Mouse (Mus musculus): ENCODE data around the gene Gm20431. TPM values are rescaled to one million over a fixed set of nuclear protein-coding genes. Genes with fewer than 3 reads are reported as not detected.

Gene Gm20431
- polyA plus RNA-seq, 1 experiment from 2014 or later: 10.5 TPM

DNA sequence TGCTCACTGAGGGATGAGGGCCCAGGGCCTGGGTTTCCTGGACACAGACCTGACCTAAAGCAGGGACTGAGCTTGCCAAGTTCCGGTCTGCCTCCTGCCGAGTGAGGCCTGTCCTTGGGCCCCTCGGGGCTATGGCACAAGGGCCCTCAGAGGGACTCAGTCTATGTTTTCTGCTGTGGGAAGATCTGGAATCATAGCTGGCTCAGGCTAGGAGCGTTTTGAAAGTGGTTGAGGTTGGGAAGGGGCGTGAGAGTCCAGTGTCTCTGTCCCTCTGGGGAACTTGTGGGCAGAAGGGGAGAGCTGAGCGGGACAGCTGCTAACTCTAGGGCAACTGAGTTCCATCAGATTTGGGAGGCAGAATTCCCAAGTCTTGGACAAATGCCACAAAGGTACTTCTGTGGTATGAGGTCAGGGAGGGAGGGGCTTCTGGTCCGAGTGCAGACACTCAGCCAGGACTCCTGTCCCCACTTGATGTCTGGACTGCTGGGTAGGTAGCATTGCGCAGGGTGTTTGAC lies 60.8 kb downstream of the Gm20431 start:
- Histone ChIP-seq H3K36me3 (replicated peaks) (no peaks in the 10 kb centered on the region), H3K4me1 (peaks cover 7% of the 10 kb centered on the region; the same call in 1 of the 2 replicates), H3K4me3 (no peak overlapping the region), H3K27ac (no peak overlapping the region), H3K9me3 (no peaks in the 10 kb centered on the region), H3K27me3 (replicated peaks) (no peaks in the 10 kb centered on the region), H3K4me2 (no peak overlapping the region), H3K9ac (no peak overlapping the region)
- 78% methylated on average over 8 of the region's 8 CpGs for WGBS
- no peak for ATAC-seq (replicated peaks)

DNA sequence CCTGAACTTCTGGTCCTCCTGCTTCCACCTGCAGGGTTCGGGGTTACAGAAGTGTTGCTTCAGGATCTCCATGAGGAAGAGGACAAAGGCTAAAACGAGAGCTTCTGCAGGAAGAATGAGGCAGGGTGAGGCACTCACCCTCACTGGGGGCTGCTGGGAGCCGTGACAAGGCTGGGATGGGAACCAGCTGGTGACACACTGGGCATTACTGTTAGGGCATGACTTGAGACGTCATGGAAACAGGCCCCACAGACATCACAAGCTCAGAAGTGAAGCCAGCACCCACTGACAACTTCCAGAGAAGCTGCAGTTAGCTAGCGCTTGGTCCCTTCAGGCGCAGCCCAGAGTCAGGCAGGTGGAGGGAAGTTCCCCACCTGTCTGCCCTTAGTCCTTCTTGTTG lies 61.4 kb downstream of the Gm20431 start:
- peaks cover 7% of the 10 kb centered on the region; the same call in 1 of the 2 replicates for H3K4me1 ChIP-seq
- 73% methylated on average over 6 of the region's 6 CpGs for WGBS
- H3K4me2 ChIP-seq: no peak overlapping the region
- H3K27me3 ChIP-seq (replicated peaks): no peaks in the 10 kb centered on the region
- ATAC-seq (replicated peaks): no peak
- H3K9me3 ChIP-seq: no peaks in the 10 kb centered on the region
- no peak overlapping the region for H3K4me3 ChIP-seq
- no peak overlapping the region for H3K27ac ChIP-seq
- no peak overlapping the region for H3K9ac ChIP-seq
- no peaks in the 10 kb centered on the region for H3K36me3 ChIP-seq (replicated peaks)

DNA sequence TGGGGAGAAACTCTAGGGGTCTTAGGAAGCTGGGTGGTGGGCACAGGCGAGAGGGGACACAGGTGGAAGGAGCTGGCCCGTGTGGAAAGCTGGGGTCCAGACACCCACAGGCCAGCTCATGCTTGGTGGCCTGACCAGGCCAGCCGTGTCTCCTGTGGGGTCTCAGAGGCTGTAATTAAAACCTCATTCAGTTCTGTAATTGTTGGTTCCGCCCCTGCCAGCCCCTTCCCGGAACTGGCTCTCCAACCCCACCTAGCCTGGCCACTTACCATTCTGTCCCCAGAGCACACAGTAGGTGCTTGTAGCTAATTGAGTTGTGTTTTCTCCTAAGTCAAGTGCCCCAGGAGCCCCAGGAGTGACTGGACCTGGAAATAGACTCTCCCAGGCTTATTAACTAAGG lies 62.1 kb downstream of the Gm20431 start:
- Histone ChIP-seq H3K9ac (no peak overlapping the region), H3K9me3 (no peaks in the 10 kb centered on the region), H3K27me3 (replicated peaks) (no peaks in the 10 kb centered on the region), H3K36me3 (replicated peaks) (no peaks in the 10 kb centered on the region), H3K4me1 (peaks cover 7% of the 10 kb centered on the region; the same call in 1 of the 2 replicates), H3K4me3 (no peak overlapping the region), H3K27ac (no peak overlapping the region), H3K4me2 (no peak overlapping the region)
- ATAC-seq (replicated peaks): no peak
- 75% methylated on average over 5 of the region's 5 CpGs for WGBS

DNA sequence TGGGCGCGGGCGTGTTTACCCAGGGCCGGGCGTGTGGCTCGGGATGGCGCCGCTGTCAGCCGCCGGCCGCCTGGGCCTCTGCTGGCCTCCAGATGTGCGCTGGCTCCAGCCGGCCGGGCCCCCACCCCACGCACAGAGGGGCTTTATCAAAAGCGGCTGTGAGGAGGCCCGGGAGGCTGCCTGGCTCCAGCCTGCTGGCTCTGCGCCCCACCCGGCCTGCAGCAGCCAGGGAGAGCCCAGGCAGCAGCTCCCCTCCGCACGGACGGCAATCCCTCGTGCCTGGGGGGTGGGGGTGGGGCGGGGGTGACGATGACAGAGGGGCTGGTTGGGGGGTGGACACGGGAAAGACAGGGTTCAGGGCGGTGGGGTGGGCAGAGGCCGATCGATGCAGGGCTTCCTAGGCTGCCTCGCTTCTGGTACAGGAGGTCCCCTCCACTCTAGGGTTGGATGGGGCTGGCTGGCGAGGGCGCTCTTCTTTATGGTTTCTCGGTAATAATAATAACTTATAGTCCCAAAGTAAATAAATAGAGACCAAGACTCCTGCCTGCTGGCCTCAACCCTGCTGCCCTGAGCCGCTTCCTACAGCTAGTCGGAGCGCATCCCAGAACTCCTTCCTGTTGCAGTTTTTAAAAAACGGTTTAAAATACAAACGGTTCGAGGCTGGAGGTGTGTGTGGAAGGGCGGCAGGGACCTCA lies 63.7 kb downstream of the Gm20431 start:
- H3K36me3 ChIP-seq (replicated peaks): no peaks in the 10 kb centered on the region
- ATAC-seq (replicated peaks): peak; percentile 27; the same call in 1 of the 2 replicates
- no peaks in the 10 kb centered on the region for H3K27me3 ChIP-seq (replicated peaks)
- no peak overlapping the region for H3K4me3 ChIP-seq
- no peak overlapping the region; the same call in 1 of the 2 replicates for H3K9ac ChIP-seq
- WGBS: 30% methylated on average over 40 of the region's 40 CpGs
- peak overlapping the region; percentile 38 for H3K4me2 ChIP-seq
- H3K9me3 ChIP-seq: no peaks in the 10 kb centered on the region
- peaks cover 7% of the 10 kb centered on the region; the same call in 1 of the 2 replicates for H3K4me1 ChIP-seq
- no peak overlapping the region for H3K27ac ChIP-seq

DNA sequence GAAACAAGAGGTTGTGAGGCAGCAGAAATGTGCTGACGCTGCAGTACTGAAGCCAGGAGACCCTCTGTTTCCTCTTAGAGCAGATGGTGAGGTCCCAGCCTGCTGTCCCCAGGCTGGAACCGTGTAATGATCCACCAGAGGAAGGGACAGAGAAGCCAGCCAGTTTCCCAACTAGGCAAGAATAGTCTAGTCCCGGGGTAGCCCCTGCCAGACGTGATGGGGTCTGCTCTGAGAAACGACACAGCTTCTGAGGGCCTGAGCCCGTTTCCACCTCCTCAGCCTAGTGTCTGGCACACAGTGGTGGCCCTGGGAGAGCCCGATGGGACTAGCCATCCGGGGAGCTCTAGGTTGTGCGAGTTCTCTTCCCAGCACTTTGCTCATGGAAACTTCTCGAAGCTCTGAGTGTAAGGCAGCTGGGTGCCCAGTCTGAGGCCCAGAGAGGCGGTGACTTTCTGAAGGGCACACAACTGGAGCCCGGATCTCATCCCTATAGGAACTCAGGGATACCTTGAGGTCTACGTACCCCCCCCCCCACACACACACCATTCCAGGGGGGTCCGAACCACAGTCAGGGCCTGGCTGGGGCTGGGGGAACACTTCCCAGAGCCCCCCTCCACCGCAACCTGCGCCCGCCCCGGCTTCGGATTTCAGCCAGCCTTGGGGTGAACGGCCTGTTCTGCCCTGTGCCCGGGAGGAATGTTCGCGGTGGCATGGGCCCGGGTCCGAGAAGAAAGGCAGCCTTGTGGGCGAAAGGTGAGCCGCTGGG lies 64.4 kb downstream of the Gm20431 start:
- H3K27ac ChIP-seq: no peak overlapping the region

DNA sequence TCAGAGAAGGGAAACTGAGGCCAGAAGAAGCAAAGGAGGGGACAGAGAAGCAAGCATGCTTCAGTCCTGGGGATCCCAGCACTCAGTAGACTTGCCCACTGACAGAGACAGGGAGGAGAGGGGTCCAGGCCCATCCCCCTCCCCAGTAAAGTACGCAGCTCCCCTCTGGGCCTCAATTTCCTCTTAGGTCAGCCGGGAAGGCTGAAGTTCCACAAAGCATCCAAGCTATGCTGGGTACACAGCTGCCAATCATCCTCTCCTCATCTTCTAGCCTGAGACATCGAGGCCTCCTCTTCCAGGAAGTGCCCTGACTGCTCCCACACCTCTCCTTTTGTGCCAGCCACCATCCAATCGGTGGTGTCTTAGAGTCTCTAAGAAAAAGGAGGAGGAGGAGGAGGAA lies 65.0 kb downstream of the Gm20431 start:
- no peak overlapping the region for H3K4me3 ChIP-seq
- no peak overlapping the region for H3K9ac ChIP-seq
- 58% methylated on average over 4 of the region's 4 CpGs for WGBS
- peaks cover 7% of the 10 kb centered on the region; the same call in 1 of the 2 replicates for H3K4me1 ChIP-seq
- no peak overlapping the region for H3K4me2 ChIP-seq
- H3K36me3 ChIP-seq (replicated peaks): no peaks in the 10 kb centered on the region
- no peak overlapping the region for H3K27ac ChIP-seq
- no peak for ATAC-seq (replicated peaks)
- no peaks in the 10 kb centered on the region for H3K27me3 ChIP-seq (replicated peaks)
- no peaks in the 10 kb centered on the region for H3K9me3 ChIP-seq

More for the DNA sequence above, 64.4 kb downstream of the Gm20431 start:
- peak overlapping the region; percentile 38 for H3K4me2 ChIP-seq
- H3K4me3 ChIP-seq: no peak overlapping the region
- H3K4me1 ChIP-seq: peaks cover 7% of the 10 kb centered on the region; the same call in 1 of the 2 replicates
- no peaks in the 10 kb centered on the region for H3K9me3 ChIP-seq
- no peak overlapping the region; the same call in 1 of the 2 replicates for H3K9ac ChIP-seq
- WGBS: 39% methylated on average over 27 of the region's 27 CpGs
- no peaks in the 10 kb centered on the region for H3K36me3 ChIP-seq (replicated peaks)
- no peak for ATAC-seq (replicated peaks)
- H3K27me3 ChIP-seq (replicated peaks): no peaks in the 10 kb centered on the region

DNA sequence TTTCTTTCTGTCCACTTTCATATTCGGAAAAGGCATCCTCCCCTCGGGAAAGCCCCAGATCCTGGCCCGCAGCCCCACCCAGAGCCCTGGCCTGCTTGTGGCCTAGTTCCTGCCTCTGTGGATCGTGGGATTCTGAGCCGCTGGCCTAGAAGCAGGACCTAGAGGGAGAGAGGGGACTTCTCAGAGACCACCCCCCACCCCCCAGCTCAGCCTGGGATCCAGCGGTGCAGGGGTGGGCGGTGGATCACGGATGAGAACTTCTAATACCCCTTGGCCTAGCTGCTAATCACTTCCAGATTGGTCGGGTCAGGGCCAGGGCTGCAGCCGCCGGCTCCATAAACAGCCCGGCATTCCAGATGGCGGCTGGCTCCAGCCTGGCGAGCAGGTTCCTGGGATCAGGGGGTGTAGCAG lies 65.5 kb downstream of the Gm20431 start:
- WGBS: 47% methylated on average over 14 of the region's 14 CpGs
- Histone ChIP-seq H3K4me3 (no peak overlapping the region), H3K9me3 (no peaks in the 10 kb centered on the region), H3K27me3 (replicated peaks) (no peaks in the 10 kb centered on the region), H3K4me1 (peaks cover 7% of the 10 kb centered on the region; the same call in 1 of the 2 replicates), H3K27ac (no peak overlapping the region), H3K9ac (no peak overlapping the region), H3K36me3 (replicated peaks) (no peaks in the 10 kb centered on the region), H3K4me2 (no peak overlapping the region)
- no peak for ATAC-seq (replicated peaks)

DNA sequence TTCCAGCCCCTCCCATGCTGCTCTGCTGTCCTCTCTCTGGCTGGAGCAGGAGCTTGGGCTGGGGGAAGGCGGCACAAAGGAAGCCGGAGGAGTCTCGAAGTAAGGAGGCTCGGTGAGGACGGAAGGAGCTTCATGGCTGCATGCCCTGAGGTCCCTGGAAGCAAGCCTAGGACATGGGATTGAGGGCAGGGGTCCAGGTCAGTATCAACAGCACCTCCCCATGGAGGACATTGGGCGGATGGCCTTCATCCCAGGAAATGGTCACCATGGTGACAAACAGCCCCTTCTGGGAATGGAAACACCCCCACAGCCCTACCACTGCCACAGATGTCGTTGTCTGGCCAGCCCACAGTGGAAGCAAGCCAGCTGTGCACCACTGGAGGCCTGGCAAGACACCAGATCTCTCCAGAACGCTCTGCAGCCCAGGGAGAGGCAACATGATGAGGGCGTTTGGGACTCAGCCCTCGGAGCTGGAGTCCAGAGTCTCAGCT lies 66.8 kb downstream of the Gm20431 start:
- H3K4me2 ChIP-seq: no peak overlapping the region
- no peak for ATAC-seq (replicated peaks)
- no peaks in the 10 kb centered on the region for H3K9me3 ChIP-seq
- H3K9ac ChIP-seq: no peak overlapping the region
- no peak overlapping the region for H3K4me3 ChIP-seq
- WGBS: 28% methylated on average over 10 of the region's 10 CpGs
- no peak overlapping the region for H3K27ac ChIP-seq
- peaks cover 7% of the 10 kb centered on the region; the same call in 1 of the 2 replicates for H3K4me1 ChIP-seq
- H3K27me3 ChIP-seq (replicated peaks): no peaks in the 10 kb centered on the region
- no peaks in the 10 kb centered on the region for H3K36me3 ChIP-seq (replicated peaks)

DNA sequence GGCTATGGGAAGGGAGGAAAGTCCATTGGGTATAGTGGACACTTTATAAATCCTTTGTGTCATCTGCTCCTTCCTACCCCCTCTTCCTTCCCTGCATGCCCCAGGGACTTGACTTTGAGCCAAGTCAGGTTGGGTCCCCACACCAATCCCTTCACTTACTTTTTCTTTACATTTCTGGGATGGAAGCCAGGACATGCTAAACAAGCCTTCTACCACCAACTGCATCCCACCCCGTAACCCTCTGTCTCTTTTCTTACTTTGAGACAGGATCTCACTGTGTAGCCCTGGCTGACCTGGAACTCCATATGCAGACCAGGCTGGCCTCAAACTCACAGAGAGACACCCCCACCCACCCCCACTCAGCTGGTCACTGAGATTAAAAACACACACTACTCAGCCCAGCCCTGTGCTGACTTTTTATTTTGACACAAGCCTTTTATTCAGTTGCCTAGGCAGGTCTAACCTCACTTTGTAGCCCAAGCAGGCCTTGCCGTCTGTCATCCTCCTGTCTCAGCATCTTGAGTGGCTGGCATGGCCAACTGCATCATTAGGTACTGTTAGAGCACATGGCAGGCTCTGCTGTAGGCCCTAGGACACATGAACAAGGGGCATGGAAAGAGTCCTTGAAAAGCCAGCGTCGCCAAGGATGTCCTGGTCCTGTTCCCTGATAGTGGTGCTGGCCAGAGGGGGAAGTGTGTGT lies 67.6 kb downstream of the Gm20431 start:
- peaks cover 7% of the 10 kb centered on the region; the same call in 1 of the 2 replicates for H3K4me1 ChIP-seq
- ATAC-seq (replicated peaks): no peak
- H3K9me3 ChIP-seq: no peaks in the 10 kb centered on the region
- WGBS: 85% methylated on average over 4 of the region's 4 CpGs
- no peaks in the 10 kb centered on the region for H3K27me3 ChIP-seq (replicated peaks)
- H3K9ac ChIP-seq: no peak overlapping the region
- no peak overlapping the region for H3K4me3 ChIP-seq
- H3K36me3 ChIP-seq (replicated peaks): no peaks in the 10 kb centered on the region
- H3K27ac ChIP-seq: no peak overlapping the region
- H3K4me2 ChIP-seq: no peak overlapping the region

DNA sequence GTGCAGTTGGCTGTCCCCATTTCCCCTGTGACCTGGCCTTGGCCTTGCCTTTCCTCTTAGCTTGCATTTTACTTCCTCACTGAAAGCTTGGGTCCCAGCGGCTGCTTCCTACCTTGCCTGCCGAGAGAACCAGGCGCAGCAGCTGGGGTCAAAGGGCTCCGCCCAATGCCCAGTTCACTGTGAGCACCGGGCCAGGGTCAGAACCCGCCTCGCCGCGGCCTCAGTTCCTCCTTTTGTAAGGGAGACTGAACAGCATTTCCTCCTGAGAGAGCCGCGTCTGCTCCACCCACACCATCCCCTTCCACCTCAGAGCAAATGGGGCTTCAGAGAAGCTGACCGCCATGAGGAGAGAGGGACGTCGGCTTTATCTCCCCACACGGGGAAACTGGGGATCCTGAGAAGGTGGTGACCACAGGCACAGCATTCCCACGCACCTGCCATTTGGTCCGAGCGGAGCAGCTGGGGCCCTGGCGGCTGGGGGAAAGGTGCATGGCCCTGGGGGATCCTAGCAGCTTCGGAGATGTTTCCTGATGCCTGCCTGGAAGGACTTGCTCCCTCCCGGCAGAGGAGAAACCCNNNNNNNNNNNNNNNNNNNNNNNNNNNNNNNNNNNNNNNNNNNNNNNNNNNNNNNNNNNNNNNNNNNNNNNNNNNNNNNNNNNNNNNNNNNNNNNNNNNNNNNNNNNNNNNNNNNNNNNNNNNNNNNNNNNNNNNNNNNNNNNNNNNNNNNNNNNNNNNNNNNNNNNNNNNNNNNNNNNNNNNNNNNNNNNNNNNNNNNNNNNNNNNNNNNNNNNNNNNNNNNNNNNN lies 72.3 kb downstream of the Gm20431 start:
- no peaks in the 10 kb centered on the region for H3K27me3 ChIP-seq (replicated peaks)
- H3K4me1 ChIP-seq: no peaks in the 10 kb centered on the region
- whole genome bisulfite sequencing: 18% methylated on average over 21 of the region's 21 CpGs
- no peaks in the 10 kb centered on the region for H3K36me3 ChIP-seq (replicated peaks)
- 0 out of 2 replicates have a peak overlapping the region, but pooled peaks have one; percentile 12 for H3K27ac ChIP-seq
- no peaks in the 10 kb centered on the region for H3K9me3 ChIP-seq
- no peak overlapping the region for H3K4me3 ChIP-seq
- no peak overlapping the region for H3K9ac ChIP-seq
- H3K4me2 ChIP-seq: 0 out of 2 replicates have a peak overlapping the region, but pooled peaks have one; percentile 1
- ATAC-seq (replicated peaks): no peak

DNA sequence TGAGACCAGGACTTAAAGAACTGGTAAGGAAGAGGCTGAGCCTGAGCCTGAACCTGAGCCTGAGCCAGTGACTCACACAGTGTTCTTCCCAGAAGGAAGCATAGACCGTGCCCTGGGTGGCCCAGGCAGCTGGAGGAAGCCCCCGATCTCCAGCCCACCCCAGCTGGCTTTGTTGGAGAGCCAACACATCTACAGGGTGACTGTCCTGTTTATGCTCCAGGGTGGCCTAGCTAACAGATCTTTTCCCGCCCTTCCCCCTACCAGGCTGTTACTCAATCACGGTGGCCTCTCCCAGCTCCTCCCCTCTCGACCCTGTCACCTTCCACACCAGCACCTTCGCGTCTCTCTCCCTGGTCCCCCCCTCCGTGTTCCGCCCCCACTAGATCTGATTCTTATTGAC lies 74.3 kb downstream of the Gm20431 start:
- ATAC-seq (replicated peaks): no peak
- WGBS: 32% methylated on average over 9 of the region's 9 CpGs
- Histone ChIP-seq H3K27ac (no peak overlapping the region), H3K4me3 (no peak overlapping the region), H3K4me2 (no peak overlapping the region), H3K9me3 (no peaks in the 10 kb centered on the region), H3K36me3 (replicated peaks) (no peaks in the 10 kb centered on the region), H3K27me3 (replicated peaks) (no peaks in the 10 kb centered on the region), H3K4me1 (no peaks in the 10 kb centered on the region), H3K9ac (no peak overlapping the region)
